28 mouse cellular contexts compared by ENCODE assay signal in genomic region chr14:102930933-102931332, GRCm38 (mm10).
"Had no signal": no experiment of that assay in that cellular context is flagged by ENCODE, and none has a peak within 500 bp of the region (broad histone marks: within the 10 kb centered on the region; RNA-seq: fewer than 3 reads in every experiment).

No protein-coding gene starts in this region.

- DNase-seq: gastrocnemius, postnatal 14 days; gastrocnemius, postnatal 36 days; heart, adult 2 months; heart, postnatal 14 days; heart, postnatal 4 days; kidney, adult 18-20 months; kidney, adult 8-10 months; kidney, postnatal 10 days; kidney, postnatal 25 days; kidney, postnatal 4 days; liver; liver, embryonic 13.5 days had no signal

- H3K27me3 ChIP-seq: heart, embryonic 13.5 days; heart, embryonic 15.5 days; hindbrain, embryonic 12.5 days; intestine, embryonic 15.5 days; limb, embryonic 12.5 days; liver, embryonic 13.5 days; liver, embryonic 15.5 days had no signal

- H3K9me3 ChIP-seq: heart, embryonic 13.5 days; heart, embryonic 15.5 days; hindbrain, embryonic 10.5 days; hindbrain, embryonic 12.5 days; intestine, embryonic 15.5 days; limb, embryonic 10.5 days; limb, embryonic 12.5 days; liver, embryonic 13.5 days; liver, embryonic 15.5 days had no signal

- H3K4me2 ChIP-seq: heart, embryonic 11.5 days; heart, embryonic 13.5 days; heart, embryonic 15.5 days; hindbrain, embryonic 12.5 days; hindbrain, embryonic 14.5 days; intestine, embryonic 15.5 days; limb, embryonic 12.5 days; liver, embryonic 11.5 days; liver, embryonic 13.5 days; liver, embryonic 15.5 days had no signal

- ATAC-seq: hindbrain, embryonic 16.5 days; inflammation-experienced regulatory T-cells, adult 6 months; intestine, embryonic 15.5 days; intestine, postnatal 0 days had no signal

- H3K36me3 ChIP-seq: heart, embryonic 13.5 days; heart, embryonic 15.5 days; hindbrain, embryonic 10.5 days; hindbrain, embryonic 12.5 days; intestine, embryonic 15.5 days; limb, embryonic 10.5 days; limb, embryonic 12.5 days; liver, embryonic 13.5 days; liver, embryonic 15.5 days had no signal

- H3K4me3 ChIP-seq: heart, adult 2 months; heart, embryonic 13.5 days; heart, embryonic 15.5 days; hindbrain, embryonic 10.5 days; hindbrain, embryonic 12.5 days; intestine, embryonic 15.5 days; layer of hippocampus, adult 2 months; left cerebral cortex, adult 2 months; limb, embryonic 10.5 days; limb, embryonic 12.5 days; liver, embryonic 13.5 days; liver, embryonic 15.5 days had no signal

- H3K4me1 ChIP-seq: heart, embryonic 15.5 days; intestine, embryonic 15.5 days; liver, embryonic 13.5 days; liver, embryonic 15.5 days had no signal

- H3K27ac ChIP-seq: heart, adult 2 months; heart, embryonic 13.5 days; heart, embryonic 15.5 days; hindbrain, embryonic 10.5 days; hindbrain, embryonic 12.5 days; hindbrain, embryonic 14.5 days; intestine, embryonic 15.5 days; layer of hippocampus, adult 2 months; left cerebral cortex, adult 2 months; limb, embryonic 10.5 days; limb, embryonic 12.5 days; liver, embryonic 13.5 days; liver, embryonic 15.5 days had no signal

- H3K9ac ChIP-seq: heart, embryonic 13.5 days; heart, embryonic 15.5 days; hindbrain, embryonic 12.5 days; hindbrain, embryonic 14.5 days; intestine, embryonic 15.5 days; limb, embryonic 12.5 days; liver, embryonic 13.5 days; liver, embryonic 15.5 days had no signal
